Mouse (Mus musculus) spleen, adult 2 months (tissue): ENCODE measurements around the gene Plekhh1.

Source experiments
- CTCF ChIP-seq: fragments of 200-500 bp; IDR thresholded peaks from 2 replicates; pipeline ENCODE4 v1.5.1; 2011; ENCODE audit warnings: mild to moderate bottlenecking, inconsistent platforms; ENCODE audit not compliant: insufficient read depth, insufficient read length, insufficient replicate concordance; ENCODE audit errors: extremely low read depth
- POLR2A ChIP-seq: fragments of 200-500 bp; IDR thresholded peaks from 2 replicates; pipeline ENCODE4 v1.6.1; 2011; ENCODE audit warnings: low read depth, low read length, inconsistent platforms

DNA sequence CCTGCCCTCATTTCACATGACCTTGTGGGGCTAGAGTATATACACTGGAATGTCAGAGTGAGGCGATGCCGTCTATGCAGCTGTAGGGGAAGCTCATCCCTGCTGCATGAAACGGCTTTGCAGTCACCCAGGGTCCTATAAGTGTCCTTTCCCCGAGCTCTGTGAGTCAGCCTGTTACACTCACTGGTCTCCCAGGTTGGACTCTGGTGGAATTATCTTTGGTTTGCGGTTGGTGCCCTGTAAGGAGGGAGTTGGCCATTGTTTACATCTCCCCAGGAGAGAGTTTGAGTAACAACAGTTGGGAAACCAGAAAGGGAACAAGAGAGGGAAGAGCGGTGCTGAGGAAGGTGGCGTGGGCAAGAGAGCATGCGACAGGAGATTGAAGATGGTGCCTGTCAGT lies 10.7 kb downstream of the Plekhh1 start:
- TF ChIP-seq CTCF: no peak
- TF ChIP-seq POLR2A: no peak
